Comparison of ENCODE assay signal across 16 mouse cellular contexts in the genomic region with DNA sequence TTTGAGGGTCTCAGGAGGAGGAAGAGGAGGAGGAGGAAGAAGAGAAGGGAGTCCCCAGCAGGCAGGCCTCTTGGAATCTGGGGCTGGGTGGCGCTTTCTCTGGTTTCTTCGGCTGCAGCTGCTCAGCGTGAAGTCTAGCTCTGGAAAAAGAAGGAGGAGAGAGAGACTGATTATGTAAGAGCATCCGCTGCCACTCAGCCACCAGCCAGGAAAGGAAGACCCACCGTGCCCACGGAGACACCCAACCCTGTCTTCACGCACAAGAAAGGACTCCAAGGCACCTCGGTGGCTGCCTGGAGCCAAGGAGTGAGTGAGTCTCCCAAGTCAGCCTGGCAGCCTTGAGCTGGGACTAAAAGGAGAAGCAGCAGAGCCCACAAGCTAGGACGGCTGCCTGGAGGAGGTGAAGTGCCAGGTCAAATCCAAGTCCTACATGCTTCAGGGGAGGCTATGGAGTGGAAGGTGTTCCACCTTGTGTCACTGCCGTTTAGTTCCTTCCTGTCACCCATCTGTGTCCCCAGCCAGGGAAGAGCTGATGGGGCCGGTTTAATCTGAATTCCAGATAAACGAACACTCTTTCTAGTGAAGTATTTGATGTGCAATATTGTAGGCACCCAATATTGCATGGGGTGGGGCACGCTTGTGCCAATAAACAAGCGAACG. TPM values are rescaled to one million over a fixed set of nuclear protein-coding genes. Genes with fewer than 3 reads are reported as not detected.
DNase-seq lines count a peak whose midpoint lies in the region; TF ChIP-seq lines count a peak whose summit lies in the region.
"Had no signal": no experiment of that assay in that cellular context is flagged by ENCODE, and none has a peak within 500 bp of the region (broad histone marks: within the 10 kb centered on the region; RNA-seq: fewer than 3 reads in every experiment).

No protein-coding gene starts in this region.

- peak; percentile 52 to 66 for DNase-seq in layer of hippocampus, adult 18-20 months (ENCODE audit: low spot score in 2 of 2)
- DNase-seq in layer of hippocampus, adult 9-10 months (ENCODE audit: low spot score): no peak
- peak; percentile 55 for DNase-seq in ZHBTc4 (ENCODE audit: low read depth, low spot score)
- peak; percentile 59 to 74 for DNase-seq in left cerebral cortex, adult 18-20 months (ENCODE audit: low spot score in 2 of 2)
- DNase-seq in right cerebral cortex, postnatal 25 days: peak; percentile 73
- no peak for DNase-seq in lung, adult 2 months
- no peak for DNase-seq in B cell, adult 2 months
- DNase-seq: cerebellum, adult 8-10 months; midbrain, embryonic 14.5 days; thymus, postnatal 36 days had no signal

- H3K4me3 ChIP-seq in lung, adult 2 months (replicated peaks; ENCODE audit: extremely low read depth, low read depth, low read length): no peak overlapping the region
- H3K4me3 ChIP-seq: embryonic facial prominence, embryonic 12.5 days; forebrain, embryonic 12.5 days; heart, embryonic 15.5 days; liver, embryonic 12.5 days; neural tube, embryonic 12.5 days; stomach, embryonic 15.5 days had no signal

- TF ChIP-seq POLR2A in lung, adult 2 months (IDR thresholded peaks at IDR 0.05; ENCODE audit: borderline replicate concordance, extremely low read depth, low read depth, low read length): no peak

- no peak for TF ChIP-seq CTCF in lung, adult 2 months (IDR thresholded peaks at IDR 0.05; ENCODE audit: insufficient read depth, low read length)

- 51% methylated on average over 15 of the region's 15 CpGs for WGBS in lung, adult 2 months

- H3K4me1 ChIP-seq in lung, adult 2 months (ENCODE audit: control insufficient read depth, insufficient read depth, low read length): peaks cover 5% of the 10 kb centered on the region
- H3K4me1 ChIP-seq: forebrain, embryonic 12.5 days; liver, embryonic 12.5 days had no signal

RNA-seq across cellular contexts. Expression of a gene that starts 34.4 kb away (rescaled TPM):
- total RNA-seq in layer of hippocampus, adult 18-20 months (2021): 100 to 1,000 TPM; 213 to 214 TPM
- 100 to 1,000 TPM; 208 to 219 TPM for total RNA-seq in left cerebral cortex, adult 18-20 months (2021)
- 120 and 125 TPM in 2 replicates for polyA plus RNA-seq in lung, adult 2 months (2012; rRNA removed)

RNA-seq across cellular contexts. Expression of a gene that starts 50.1 kb away (rescaled TPM):
- 10 to 100 TPM; 71.0 to 72.6 TPM for total RNA-seq in layer of hippocampus, adult 18-20 months (2021)
- 100 to 1,000 TPM; 102 to 106 TPM for total RNA-seq in left cerebral cortex, adult 18-20 months (2021)
- polyA plus RNA-seq in lung, adult 2 months (2012; rRNA removed): 35.4 and 40.4 TPM in 2 replicates
- polyA plus RNA-seq: liver, embryonic 12.5 days had no signal

Comparison
In these comparisons a context has a peak if more than half of its experiments do, and no peak if none do; other contexts are left out.
1. DNase-seq: peak in layer of hippocampus, adult 18-20 months (2 of 2), ZHBTc4 (single experiment), left cerebral cortex, adult 18-20 months (2 of 2) and right cerebral cortex, postnatal 25 days (single experiment); none in layer of hippocampus, adult 9-10 months (single experiment), lung, adult 2 months (single experiment) and B cell, adult 2 months (0 of 2).